ENCODE assay signal across 8 mouse cellular contexts in genomic region chr2:93849505-93850089, GRCm38 (mm10). TPM values are rescaled to one million over a fixed set of nuclear protein-coding genes. Genes with fewer than 3 reads are reported as not detected.
DNase-seq lines count a peak whose midpoint lies in the region; ATAC-seq lines count a peak whose summit lies in the region.

TSS of gene Accs (minus strand) at chr2:93849943.

- H3K27ac ChIP-seq in embryonic facial prominence, embryonic 12.5 days: peak within 1 kb of the TSS; percentile 64
- peak within 1 kb of the TSS; percentile 90 for H3K27ac ChIP-seq in limb, embryonic 12.5 days
- peak within 1 kb of the TSS; percentile 79 for H3K27ac ChIP-seq in midbrain, embryonic 14.5 days (replicated peaks; ENCODE audit: low read depth, low read length)

- peak; percentile 83 for ATAC-seq in embryonic facial prominence, embryonic 12.5 days (ENCODE audit: insufficient number of reproducible peaks, insufficient read depth, low FRiP score, low TSS enrichment)
- peak; percentile 72 for ATAC-seq in limb, embryonic 12.5 days (ENCODE audit: insufficient number of reproducible peaks, insufficient read depth, low FRiP score, low TSS enrichment, low read depth)
- ATAC-seq in midbrain, embryonic 14.5 days (ENCODE audit: low FRiP score, low TSS enrichment): peak; percentile 74

- peak within 1 kb of the TSS; percentile 56 for H3K4me3 ChIP-seq in embryonic facial prominence, embryonic 12.5 days
- H3K4me3 ChIP-seq in limb, embryonic 12.5 days (replicated peaks): peak within 1 kb of the TSS; percentile 60
- peak within 1 kb of the TSS; percentile 56 for H3K4me3 ChIP-seq in midbrain, embryonic 14.5 days (replicated peaks; ENCODE audit: low read depth, low read length)

- peak; percentile 88 for DNase-seq in 3134 (ENCODE audit: extremely low read depth, insufficient read length, low spot score)
- DNase-seq in adrenal gland, postnatal 36 days: peak; percentile 82 to 88
- peak; percentile 88 to 90 for DNase-seq in heart, adult 18-20 months
- DNase-seq in kidney, adult 18-20 months: peak; percentile 86
- DNase-seq in midbrain, embryonic 14.5 days: peak; percentile 86
- peak; percentile 38 for DNase-seq in spleen, adult 12 weeks (ENCODE audit: low spot score)

- peaks cover 14% of the 10 kb centered on the region; the same call in 1 of the 2 replicates for H3K4me1 ChIP-seq in embryonic facial prominence, embryonic 12.5 days
- H3K4me1 ChIP-seq in limb, embryonic 12.5 days (replicated peaks): peaks cover 25% of the 10 kb centered on the region
- peaks cover 7% of the 10 kb centered on the region for H3K4me1 ChIP-seq in midbrain, embryonic 14.5 days (ENCODE audit: control insufficient read depth, insufficient read depth, low read length)

- H3K4me2 ChIP-seq in embryonic facial prominence, embryonic 12.5 days (replicated peaks): peak within 1 kb of the TSS; percentile 49
- peak within 1 kb of the TSS; percentile 79 for H3K4me2 ChIP-seq in limb, embryonic 12.5 days
- H3K4me2 ChIP-seq in midbrain, embryonic 14.5 days (ENCODE audit: low read length): peak within 1 kb of the TSS; percentile 77

- under 1% methylated on average over 28 of the region's 28 CpGs for WGBS in embryonic facial prominence, embryonic 12.5 days
- WGBS in limb, embryonic 12.5 days: 0% methylated on average over 28 of the region's 28 CpGs
- under 1% methylated on average over 28 of the region's 28 CpGs for WGBS in midbrain, embryonic 14.5 days

- no peaks in the 10 kb centered on the region for H3K27me3 ChIP-seq in embryonic facial prominence, embryonic 12.5 days
- H3K27me3 ChIP-seq in limb, embryonic 12.5 days: no peaks in the 10 kb centered on the region
- H3K27me3 ChIP-seq in midbrain, embryonic 14.5 days (ENCODE audit: control insufficient read depth, insufficient read depth, low read length): no peaks in the 10 kb centered on the region

- H3K36me3 ChIP-seq in embryonic facial prominence, embryonic 12.5 days: peaks cover 19% of the 10 kb centered on the region
- H3K36me3 ChIP-seq in limb, embryonic 12.5 days: peaks cover 21% of the 10 kb centered on the region
- peaks cover 2% of the 10 kb centered on the region for H3K36me3 ChIP-seq in midbrain, embryonic 14.5 days (ENCODE audit: control insufficient read depth, insufficient read depth, low read length)

- H3K9ac ChIP-seq in embryonic facial prominence, embryonic 12.5 days: peak within 1 kb of the TSS; percentile 43
- peak within 1 kb of the TSS; percentile 74 for H3K9ac ChIP-seq in limb, embryonic 12.5 days (replicated peaks)
- H3K9ac ChIP-seq in midbrain, embryonic 14.5 days (replicated peaks; ENCODE audit: low read length): peak within 1 kb of the TSS; percentile 73

- H3K9me3 ChIP-seq in embryonic facial prominence, embryonic 12.5 days: no peaks in the 10 kb centered on the region
- no peaks in the 10 kb centered on the region for H3K9me3 ChIP-seq in limb, embryonic 12.5 days
- no peaks in the 10 kb centered on the region for H3K9me3 ChIP-seq in midbrain, embryonic 14.5 days (ENCODE audit: control insufficient read depth, low read length)

RNA-seq across cellular contexts. Expression of gene Accs, which starts in this region (rescaled TPM):
- total RNA-seq in adrenal gland, postnatal 36 days (2021): 10 to 100 TPM in 1 of 2 experiments, 1 to 10 TPM in 1; 7.1 to 10.7 TPM
- polyA plus RNA-seq in embryonic facial prominence, embryonic 12.5 days (2016; fragmentation: Nextera tagmentation; extraction: Ambion mirVana): 9.6 and 9.8 TPM in 2 replicates
- 1 to 10 TPM; 4.1 to 5.2 TPM for total RNA-seq in heart, adult 18-20 months (2021)
- polyA plus RNA-seq in limb, embryonic 12.5 days (2016; fragmentation: Nextera tagmentation; extraction: Ambion mirVana): 8.8 and 11.0 TPM in 2 replicates
- polyA plus RNA-seq in midbrain, embryonic 14.5 days (2014; fragmentation: Nextera tagmentation; extraction: Ambion mirVana): 4.9 and 5.6 TPM in 2 replicates

Comparison
In these comparisons a context has a peak if more than half of its experiments do, and no peak if none do; other contexts are left out.
1. Peak in every context shown above with its lines: DNase-seq, ATAC-seq, H3K4me3 ChIP-seq and H3K27ac ChIP-seq.
2. DNase-seq: peak in every context shown above with its lines; median percentile 89 in heart, adult 18-20 months; 88 in 3134; 86 in kidney, adult 18-20 months; 86 in midbrain, embryonic 14.5 days; 85 in adrenal gland, postnatal 36 days; 38 in spleen, adult 12 weeks.